Mouse (Mus musculus): Measurements from ENCODE around the gene Cadm1.

Gene Cadm1

DNA sequence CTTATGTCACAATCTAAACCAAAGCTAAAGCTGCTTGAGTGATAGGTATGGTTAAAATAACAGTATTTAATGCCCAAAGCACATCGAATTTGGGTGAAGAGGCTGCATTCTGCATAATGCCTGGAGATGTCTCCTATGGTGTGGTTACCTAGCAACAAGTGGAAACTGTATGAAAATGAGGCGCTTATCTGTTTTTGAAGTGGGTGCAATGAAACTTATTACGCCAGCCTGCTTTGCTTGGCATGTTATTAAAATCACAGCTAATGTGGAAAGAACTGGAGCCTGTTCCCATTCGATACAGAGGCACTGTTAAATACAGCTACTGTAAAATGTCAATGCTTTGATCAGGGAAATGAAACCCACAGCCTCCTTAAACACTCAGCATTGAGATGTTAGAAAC lies 79.5 kb downstream of the Cadm1 start:
- no peak for DNase-seq

DNA sequence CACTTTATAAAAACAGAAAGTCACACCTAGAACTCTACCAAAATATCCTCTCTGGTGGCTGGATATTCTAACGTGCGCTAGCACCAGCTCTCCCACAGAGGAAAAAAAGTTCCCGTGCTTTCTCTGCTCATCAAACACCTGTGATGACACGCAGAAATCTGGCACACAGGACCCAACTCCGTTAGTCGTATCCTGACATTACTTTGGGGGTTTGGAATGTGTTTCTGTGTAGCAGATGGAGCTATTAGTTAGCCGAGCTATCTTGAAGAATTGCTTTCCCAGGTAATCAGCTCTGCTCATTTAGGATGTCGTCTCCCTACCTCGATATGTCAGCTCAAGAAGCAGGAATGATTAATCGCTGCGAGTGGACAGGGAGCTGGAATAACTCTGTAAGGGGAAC lies 80.3 kb downstream of the Cadm1 start:
- peak; percentile 22 for DNase-seq

DNA sequence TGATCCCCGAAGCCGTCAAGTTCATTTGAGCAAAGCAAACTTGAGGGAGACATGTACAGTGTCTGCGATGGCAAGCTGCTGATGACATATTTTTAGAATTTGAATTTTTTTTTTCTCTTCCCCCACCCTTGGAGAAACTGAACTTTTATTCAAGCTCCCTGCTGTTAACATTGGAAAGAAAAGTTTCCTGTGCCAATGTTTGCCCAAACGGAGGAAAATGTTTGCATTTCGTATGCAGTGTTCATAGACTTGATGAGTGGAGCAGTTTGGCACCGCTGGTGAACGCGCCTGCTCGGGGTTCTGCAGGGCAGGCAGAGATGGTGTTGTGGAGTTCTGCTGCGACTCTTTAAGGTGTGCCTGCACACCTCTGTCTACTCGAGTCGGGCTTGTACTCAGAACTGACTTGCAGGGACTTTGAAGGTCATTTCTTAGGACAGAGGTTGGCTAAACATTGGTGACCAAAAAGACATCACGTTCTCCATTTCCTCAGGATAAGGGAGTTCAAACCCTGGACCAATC lies 83.0 kb downstream of the Cadm1 start:
- DNase-seq = no peak

DNA sequence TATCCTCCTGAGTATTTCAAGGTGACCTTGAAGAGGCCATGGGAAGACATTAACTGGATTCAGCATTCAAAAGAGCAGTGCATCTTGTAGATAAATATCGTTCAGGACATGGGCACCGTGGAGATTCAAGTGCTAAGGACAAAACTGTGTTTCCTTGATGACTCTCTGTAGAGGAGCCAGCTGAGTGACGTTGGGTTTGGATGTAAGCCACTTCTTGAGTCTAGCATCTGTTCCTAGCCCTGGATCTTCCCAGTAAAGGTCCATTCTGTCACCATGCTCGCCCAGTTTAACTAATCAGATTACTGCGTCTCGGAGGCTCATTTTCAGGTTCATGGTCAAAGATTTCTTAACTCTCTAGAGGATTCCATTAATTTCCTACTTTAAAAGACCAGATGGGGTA lies 85.1 kb downstream of the Cadm1 start:
- DNase-seq = peak; percentile 80

DNA sequence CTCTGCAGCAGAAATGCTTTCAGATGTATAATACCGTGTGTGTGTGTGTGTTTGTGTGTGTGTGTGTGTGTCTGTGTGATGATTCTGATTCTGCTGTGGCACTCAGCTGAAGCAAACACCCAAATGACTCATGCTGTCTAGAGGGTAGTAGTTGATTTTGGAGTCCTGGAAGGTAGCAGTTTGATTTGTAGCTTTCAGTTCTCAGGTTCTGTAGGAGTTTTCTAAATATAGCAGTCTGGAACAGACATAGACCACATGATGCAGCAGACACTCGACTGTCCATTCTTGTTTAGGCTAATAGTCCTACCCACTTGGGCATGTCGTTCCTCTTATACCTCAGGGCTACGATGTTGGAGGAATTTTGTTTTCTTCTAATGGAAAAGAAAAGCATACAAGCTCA lies 86.4 kb downstream of the Cadm1 start:
- DNase-seq = no peak

DNA sequence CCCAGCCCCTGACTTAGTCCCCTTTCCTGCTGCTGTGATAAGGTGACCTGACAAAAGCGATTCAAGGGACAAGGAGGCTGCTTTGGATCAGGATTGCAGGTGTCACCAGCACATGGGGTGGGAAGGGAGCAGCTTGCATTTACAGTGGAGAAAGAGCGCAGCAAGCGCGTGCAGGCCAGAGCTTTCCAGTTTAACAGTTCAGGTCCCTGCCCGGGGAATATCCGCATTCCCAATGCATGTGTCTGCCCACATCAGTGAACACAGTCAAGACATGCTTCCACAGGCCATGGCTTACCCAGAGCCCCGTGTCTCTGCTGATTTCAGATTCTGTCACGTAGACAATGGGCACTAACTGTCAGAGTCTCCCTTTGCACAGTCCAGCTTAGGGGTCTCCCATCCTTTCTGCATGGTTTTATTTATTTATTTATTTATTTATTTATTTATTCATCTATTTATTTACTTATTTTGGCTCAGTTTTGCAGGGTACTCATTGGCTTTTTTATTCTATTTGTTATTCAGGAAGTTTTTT lies 89.6 kb downstream of the Cadm1 start:
- DNase-seq = no peak

DNA sequence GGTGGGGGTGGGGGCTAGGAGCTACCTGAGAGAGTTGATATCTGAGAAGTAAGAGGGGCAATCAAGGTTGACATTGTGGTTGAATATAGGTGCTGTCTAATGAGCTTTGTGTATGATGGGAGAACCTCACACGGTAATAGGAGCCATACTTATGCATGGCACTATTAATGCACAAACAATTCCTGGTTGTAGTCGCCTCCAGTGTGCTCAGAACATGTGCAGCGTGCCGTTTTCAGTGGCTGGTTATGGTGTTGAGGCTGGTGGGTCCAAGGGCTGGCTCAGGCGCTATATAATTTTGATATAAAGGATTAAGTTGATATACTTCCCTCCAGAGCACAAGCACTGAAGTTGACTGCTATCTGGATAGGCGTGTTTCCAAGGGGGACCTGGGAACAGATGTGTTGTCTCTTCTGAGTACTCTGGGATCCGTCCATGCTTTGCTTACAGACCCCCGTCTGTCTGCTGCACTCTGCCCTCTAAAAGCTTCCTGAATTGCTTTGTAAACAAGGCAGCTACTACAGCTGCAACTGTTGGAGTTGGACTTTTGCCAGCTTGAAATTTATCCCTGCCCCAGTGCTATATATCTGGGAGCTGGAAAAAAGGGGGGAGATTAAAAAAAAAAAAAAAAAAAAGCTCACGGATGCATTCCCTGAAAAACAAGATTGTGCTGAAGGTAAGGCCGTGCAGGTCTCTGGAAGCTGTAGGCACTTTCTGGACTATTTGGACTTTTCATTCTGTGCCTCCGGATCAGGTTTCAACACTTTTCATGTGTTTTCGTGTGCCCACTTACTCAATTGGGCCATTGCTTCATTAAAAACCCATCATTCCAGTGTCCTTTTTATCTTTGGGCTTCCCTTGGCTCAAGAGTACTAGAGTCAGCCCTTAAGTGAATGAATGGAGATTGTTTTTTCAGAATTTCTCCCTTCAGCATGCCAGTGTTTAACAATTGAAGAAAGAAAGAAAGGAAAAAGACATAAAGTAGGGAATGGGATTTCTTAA lies 93.8 kb downstream of the Cadm1 start:
- no peak for DNase-seq

DNA sequence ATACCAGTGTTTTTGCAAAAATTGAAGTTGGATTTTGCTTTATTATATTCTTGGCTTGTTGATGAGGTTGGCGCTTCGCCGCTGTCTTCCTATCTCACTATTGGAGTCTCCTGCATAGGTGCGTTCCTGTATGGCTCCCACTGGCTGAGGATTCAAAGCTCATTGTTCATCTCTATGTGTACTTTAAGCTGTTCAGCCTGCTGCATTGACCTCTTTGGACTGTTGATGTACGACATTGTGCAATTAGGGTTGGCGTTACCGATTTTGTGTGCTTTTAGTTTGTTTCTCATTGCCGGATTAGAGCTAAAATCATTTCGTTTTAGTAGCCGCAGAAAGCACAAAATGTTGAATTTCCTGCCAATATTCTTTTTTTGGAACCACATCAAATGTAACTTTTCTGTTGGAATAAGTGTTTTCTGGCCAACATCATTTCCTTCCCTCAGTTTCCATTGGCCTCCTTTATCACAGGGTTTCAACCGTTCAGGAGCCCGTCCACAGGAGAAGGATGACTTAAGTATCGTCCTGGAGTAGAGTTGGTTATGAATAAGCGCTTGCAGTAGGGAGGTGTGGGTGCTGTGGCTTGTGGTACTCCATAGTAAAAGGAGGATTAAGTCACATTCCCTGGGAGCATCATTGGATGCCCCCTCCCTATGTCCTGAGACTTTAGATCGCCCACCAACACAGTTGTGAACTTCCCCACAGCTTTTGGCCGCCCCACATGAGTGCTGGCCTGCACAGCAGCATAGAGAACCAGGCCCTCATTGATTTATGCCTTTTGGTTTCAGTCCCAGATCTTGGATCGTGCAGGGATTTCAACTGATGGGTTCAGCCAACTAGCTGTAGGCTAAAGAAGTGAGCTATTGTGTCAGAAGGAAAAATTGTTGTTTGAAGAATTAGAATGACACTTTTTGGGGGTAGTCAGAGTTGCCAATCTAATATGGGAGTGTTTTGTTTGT lies 94.9 kb downstream of the Cadm1 start:
- no peak for DNase-seq

DNA sequence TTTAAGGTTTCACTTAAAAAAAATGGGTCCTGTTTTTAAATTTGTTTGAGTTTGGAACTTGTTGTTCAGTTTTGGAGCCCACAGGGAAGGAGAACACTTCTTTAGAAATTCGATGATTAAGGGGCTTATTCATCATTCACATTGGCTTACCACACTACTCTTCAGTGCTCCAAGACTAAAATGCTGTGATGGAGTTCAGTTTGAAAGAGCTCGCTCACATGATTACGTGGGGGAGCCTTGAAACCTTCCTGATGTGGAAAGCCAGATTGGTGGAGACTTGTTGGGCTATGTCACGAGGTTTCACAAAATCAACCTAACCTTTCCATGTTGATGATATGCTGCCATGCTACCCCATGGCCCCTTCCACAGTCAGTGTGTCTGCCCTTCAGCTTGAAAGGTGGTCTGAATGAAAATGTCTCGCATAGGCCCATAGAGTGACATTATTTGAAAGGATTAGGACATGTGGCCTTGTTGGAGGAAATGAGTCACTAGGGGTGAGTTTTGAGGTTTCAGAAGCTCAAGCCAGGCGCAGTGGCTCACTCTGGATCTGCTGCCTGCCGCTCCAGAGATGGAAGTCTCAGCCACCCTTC lies 95.7 kb downstream of the Cadm1 start:
- no peak for DNase-seq

DNA sequence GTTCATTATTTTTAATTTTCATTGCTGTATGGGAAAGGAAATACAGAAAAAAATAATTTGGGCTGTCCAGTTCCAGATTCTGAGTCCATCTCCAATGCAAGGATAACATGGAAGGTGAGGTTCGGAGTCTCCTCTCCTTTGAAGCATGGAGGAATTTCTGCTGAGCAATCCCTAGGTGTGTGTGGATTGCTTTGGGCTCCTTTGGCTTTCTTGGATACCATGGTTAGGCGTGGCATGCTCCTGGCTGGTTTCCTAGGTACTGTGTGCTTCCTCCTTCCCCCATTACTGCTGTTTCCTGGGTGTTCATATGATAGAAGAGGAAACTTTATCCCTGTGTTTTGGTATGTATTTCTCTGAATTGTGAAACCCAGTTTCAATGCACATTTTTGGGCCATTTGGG lies 98.0 kb downstream of the Cadm1 start:
- no peak for DNase-seq

DNA sequence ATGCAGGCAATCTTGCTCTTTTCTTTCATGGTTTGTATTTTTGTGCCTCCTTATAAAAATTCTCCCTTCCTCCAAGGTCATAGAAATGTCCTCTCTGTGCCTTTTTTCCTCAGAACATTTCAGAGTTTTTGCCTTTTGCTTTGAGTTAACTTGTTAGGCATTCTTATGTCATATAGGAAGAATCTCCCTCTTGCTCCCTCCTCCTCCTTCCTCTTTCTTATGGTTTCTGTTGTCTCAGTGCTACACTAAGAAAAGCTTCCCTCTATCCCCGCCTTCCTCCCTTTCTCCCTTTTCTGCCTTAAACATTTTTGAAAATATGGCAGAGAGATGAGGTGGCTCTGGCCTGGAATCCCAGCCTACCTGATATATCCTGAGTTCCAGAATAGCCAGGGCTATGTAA lies 98.6 kb downstream of the Cadm1 start:
- DNase-seq = no peak

DNA sequence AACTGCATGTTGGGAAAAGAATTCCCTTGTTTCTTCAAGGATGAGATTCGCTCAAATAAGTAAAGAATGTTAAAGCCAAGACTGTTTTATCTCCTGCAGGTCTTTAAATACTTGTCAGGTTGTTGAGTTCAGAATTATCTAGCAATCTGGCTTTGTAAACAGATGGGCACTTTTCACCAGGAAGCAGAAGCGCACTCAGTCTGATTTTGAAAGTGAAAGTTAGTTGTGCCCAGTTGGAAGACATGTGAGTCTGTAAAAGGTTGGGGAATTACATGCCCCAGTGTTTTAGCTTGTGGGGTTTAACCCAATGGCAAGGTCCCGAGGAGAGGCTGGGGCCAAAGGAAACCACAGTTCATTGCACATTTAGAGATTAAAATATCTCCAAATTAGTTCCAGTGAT lies 104.7 kb downstream of the Cadm1 start:
- no peak for DNase-seq

DNA sequence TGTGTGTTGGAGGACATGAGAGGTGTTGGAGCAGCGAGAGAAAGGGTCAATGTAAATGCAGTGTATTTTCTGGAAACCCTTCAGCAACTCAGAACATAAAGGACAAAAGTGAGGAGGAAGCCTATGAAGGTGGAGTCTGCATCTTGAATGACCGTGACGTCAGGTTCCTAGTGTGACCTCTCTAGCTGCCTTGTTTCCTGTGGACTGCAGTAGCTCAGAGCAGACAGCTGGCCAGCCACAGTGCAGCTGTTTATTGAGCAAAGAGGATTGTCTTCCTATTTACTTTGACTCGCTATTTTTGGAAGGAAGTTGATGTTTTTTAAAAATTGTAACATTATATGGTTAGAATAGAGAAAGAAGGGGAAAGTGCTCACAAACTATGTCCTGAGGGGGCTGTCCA lies 112.7 kb downstream of the Cadm1 start:
- no peak for DNase-seq

DNA sequence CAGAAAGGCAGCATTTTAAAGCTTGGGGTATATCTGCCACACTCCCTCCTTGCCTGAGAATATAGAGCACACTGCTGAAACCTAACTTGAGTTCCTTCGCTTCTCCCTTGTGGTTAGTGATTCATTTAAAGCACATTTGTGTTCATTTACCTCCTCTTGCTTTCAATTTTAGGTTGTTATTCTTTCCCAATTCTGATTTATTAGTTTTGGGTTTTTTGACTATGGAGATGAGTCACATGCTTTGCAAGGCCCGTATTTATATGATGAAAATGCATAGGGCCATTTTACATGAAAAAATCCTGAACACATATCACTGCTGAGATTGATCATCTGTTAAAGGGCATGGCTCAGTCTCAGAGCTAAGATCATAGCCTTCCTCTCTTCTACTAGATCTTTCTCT lies 115.1 kb downstream of the Cadm1 start:
- no peak for DNase-seq

DNA sequence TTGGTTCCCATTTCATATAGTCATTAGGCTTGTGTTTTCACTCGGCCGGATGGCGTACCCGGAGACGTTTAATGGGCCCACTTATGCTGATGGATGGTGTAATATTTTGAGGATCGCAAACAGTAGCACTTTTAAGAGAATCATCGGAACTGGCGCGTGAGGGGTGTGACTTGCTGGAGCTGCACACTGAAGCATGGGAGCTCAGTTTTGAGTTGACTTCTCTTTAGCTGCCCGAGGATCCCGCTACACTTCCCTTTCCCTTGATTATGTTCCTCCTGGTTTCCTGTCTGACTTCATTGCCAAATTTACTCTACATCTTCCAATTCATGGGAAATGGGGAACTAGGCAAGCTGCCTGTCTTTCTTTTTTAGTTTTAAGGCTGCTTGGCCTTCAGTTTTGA lies 121.5 kb downstream of the Cadm1 start:
- DNase-seq = no peak

DNA sequence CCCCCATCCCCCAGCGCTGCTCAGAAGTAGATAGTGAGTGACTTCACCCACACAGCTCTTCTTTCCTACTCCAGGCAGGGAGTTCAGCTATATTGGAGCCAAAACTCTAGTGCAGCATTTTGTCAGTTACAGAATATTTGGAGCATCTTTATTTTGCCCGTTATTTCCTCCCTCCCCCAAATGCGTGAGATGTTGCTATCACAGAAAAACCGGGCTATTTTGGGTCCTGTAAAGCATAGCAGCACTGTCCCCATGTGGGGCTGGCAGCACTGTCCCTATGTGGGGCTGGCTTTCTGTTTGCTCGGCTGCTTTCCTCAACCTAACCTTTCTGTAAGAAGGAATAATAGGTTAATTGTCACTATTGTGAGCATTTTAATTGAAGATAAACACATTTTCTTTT lies 122.2 kb downstream of the Cadm1 start:
- no peak for DNase-seq

DNA sequence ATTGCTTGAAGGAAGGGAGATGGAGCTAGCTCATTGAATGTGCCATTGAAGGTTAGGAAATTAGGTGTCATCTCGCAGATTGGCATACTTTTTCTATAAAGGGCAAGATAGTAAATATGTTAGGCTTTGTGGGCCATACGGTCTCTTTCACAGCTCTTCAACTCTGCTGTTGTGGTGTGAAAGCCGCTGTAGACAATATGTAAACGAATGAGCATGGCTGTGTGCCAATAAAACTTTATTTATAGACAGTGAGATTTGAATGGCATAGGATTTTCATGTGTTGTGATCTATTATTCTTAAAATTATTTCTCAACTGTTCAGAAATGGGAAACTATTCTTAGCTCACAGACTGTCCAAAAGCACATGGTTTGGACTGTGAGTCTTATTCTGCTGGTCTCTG lies 123.0 kb downstream of the Cadm1 start:
- DNase-seq = no peak

DNA sequence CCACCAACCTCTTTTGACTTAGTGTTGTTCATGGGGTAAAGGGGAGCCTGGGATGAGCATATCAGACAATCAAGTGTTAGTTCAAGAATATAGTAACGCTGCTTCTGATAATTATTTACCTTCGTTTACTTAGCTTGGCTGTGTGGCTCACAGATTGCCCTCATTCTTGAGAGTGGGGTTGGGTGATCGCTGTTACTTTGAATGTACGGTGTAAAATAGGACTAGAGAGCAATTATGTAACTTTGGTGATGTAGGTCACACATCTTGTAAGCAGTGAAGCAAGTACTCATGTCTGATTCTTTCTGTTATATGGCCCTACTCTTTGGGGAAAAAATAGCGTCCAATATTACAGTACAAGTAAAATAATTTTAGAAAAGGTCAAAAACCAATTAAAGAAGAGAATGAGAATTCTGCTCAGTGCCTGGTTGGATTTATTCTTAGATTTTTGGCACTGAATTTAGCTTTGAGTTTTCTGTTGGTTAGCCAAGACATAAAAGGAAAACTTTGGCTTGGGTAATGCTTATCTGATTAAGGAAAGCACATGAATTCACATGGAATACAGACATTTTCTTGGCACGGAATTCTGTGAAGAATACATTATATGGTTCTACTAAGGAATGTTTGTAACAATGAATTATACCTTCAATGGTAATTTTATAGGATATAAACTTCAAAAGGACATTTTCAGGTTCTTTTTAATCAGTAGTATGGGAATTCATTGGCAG lies 129.6 kb downstream of the Cadm1 start:
- no peak for DNase-seq

DNA sequence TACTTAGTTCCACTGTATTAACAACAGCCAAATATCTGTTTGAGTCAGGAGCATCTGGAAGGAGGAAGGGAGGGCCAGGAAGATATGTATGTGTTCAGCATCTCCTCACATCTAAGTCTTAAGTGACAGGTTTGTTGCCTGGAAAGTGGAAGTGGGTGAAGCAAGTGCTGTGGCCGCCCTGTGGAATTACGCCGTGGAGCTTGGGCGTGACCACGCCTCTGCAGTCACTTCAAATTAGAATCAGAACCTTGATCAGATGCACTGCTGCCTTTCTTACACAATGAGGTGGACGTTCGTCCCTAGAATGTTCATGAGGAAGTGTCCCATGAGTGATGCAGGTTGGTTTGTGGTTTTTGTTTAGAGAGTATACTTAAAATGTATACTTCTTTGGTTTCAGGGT lies 131.6 kb downstream of the Cadm1 start:
- DNase-seq = no peak

DNA sequence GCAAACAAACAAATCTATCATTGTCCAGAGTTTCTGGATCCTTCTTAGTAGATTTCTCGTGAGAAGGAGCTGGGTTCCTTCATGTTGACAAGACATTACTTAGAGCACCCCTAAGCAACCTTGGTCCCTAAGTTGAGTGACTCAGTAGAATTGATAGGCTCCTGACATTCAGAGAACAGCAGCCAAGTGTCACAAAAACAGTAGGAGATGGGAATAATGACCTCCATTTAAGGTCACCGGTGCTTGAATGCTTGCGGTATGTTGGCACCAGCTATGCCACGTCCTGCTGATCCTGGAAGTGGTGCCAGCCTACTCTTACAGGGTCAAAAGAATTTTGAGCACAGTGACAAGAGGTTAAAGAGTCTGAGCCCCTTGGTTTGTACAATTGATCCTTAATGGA lies 139.2 kb downstream of the Cadm1 start:
- no peak for DNase-seq

DNA sequence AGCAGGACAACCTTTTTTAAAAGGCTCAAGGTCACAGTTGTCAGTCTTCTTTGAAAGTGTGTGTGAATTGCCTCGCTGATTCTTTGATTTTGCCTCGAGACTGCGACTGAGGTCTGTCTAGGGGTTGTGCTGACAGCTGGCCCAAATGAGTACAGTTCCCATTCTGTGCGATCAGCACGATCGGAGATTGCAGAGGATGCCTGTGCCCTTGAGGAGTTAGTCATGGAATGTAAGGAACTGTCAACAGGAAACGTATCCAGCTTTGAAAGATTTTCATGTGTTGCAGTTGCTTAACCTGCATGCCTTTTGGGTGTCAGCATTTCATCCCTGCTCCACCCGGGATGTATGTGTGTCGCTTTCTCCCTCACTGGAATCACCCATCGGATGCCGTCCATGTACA lies 141.6 kb downstream of the Cadm1 start:
- no peak for DNase-seq

Data from cerebellum, adult 9-11 months (tissue).